Mouse (Mus musculus) hindbrain, embryonic 14.5 days (tissue): ENCODE results near the gene Tgm2. TPM values are rescaled to one million over a fixed set of nuclear protein-coding genes. Genes with fewer than 3 reads are reported as not detected.

Source experiments
- polyA plus RNA-seq: library from polyadenylated mRNA; unstranded; fragments of >200 nt; fragmentation: Nextera tagmentation; extraction: Ambion mirVana; gene quantifications from 2 replicates; pipeline ENCODE4 v1.2.1, GENCODE M21; 2014

Gene Tgm2
- polyA plus RNA-seq, 1 experiment from 2014 or later, result 6.1 TPM

Other genes with a start within 250 kb of the Tgm2 start
- 48.4 and 48.9 TPM in 2 replicates for gene Vstm2l, start 231.8 kb downstream of the Tgm2 start, polyA plus RNA-seq
- 15.6 and 17.3 TPM in 2 replicates for gene Tti1, start 118.0 kb downstream of the Tgm2 start, polyA plus RNA-seq
- gene Rprd1b, start 117.9 kb downstream of the Tgm2 start, polyA plus RNA-seq, result 30.8 and 34.9 TPM in 2 replicates
- gene D630003M21Rik, start 82.8 kb upstream of the Tgm2 start, polyA plus RNA-seq, result 1.6 and 1.7 TPM in 2 replicates
- not detected in 2 replicates for gene Bpi, start 111.7 kb upstream of the Tgm2 start, polyA plus RNA-seq
- 5.0 TPM in 2 replicates for gene Lbp, start 160.1 kb upstream of the Tgm2 start, polyA plus RNA-seq
- gene Snhg11, start 229.2 kb upstream of the Tgm2 start, polyA plus RNA-seq, result 412 and 543 TPM in 2 replicates